Mouse (Mus musculus): Measurements from ENCODE around the gene Tmem104.

Tmem104 gene

DNA sequence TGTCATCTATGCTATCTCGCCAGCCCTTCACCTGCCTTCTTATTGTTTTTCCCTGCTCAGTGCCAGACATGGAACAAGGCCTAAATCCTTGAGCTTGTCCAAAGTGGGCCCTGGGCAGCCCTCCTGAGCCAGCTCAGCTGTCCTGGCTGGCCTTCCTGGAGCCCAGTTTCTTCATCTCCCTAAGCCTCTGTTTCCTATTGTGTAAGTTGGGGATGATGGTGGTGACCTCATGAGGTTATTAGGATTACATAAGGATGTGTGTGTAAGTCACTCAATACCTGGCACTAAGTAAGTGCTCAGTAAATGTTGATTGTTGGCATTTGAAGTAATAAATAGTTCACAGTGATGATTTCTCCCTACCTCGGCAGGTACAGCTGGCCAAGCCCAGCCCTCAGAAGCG lies 20.5 kb upstream of the Tmem104 start:
- DNase-seq (ENCODE audit: low spot score in 2 of 2): no peak

DNA sequence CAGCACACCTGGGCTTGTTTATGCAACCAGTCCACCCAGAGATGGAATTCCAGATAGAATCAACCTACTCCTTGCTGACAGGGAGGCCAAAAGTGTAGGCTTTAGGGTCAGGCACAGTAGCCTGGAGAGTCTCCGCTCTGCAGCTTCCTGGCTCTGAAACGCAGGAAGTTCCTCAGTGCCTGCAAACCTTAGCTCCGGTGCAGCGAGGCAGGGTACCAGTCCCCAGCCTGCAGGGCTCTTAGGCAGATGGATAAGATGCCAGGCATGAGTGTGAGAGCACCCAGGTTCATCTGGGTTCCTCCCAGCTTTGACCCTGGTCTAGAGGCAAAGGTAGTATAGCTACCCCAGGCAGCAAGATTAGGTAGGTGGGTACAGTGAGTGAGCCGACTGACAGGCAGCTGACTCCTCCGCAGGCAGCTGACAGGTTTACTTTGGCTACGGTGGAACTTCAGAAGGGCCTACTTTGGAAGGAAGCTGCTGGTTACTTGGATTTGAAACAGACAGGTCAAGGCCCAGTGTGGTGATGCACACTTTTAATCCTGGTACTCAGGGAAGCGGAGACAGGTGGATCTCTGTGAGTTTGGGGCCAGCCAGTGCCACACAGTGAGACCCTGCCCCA lies 19.5 kb upstream of the Tmem104 start:
- DNase-seq (ENCODE audit: low spot score in 2 of 2): no peak

- no peak for DNase-seq (ENCODE audit: low spot score in 2 of 2)
Observed at GRCm38 (mm10) chr11:115169430-115169829, 17.9 kb upstream of the Tmem104 start.

DNA sequence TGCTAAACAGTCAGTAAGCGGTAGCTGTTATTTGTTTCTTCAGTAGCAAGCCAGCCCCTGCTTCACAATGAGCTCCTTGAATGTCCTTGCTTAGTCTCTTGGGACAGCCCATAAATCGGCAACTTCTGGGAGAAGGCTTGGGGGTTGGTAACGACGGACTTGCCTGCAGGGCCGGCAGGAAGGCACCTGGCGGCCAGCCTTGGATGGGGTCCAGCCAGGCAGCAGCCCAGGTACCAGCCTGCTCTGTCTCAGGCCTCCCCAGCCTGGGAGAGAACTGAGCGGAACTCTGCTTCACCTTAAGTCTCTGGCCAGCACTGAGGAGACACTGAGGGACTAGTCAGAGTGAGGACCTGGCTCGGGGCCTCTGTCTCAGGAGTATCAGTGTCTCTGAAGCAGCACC lies 16.2 kb upstream of the Tmem104 start:
- DNase-seq (ENCODE audit: low spot score in 2 of 2): no peak

- no peak for DNase-seq (ENCODE audit: low spot score in 2 of 2)
Observed at GRCm38 (mm10) chr11:115172825-115173287, 14.4 kb upstream of the Tmem104 start.

DNA sequence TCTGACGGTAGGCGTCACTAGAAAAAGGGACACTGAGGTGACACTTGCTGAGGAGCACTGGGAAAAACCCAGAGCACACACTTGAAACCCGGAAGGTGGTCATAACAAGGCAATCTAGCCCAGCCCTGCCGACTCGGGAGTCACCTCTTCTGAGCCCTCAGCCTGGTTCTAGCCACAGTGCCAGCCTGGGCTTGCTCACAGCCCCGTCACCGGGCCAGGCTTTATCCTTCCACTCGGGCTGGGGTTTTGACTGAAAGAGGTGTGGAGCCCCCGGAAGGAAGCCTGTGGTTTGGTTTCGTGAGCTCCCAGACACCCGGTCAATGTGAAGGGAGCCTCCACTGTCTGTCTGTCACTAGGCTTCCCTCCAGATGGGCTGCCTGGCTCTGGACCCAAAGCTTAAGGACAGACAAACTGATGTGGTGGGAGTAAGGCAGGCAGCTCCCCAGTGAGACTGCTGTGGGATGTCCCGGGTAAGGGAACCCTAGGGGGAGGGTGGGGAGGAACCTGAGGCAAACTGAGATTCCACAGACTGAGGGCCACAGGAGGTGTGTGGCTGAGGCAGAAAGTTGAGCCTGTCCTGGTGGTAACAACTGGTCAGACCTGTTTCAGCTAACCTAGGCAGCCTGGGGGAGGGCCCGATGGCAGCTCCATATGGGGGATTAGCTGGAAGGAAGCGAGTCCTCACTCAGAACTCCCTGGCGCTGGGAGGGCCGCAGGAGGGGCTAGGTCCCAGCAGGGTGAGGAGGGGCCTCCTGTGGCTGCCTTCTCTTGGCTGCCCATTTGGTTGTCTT lies 13.5 kb upstream of the Tmem104 start:
- peak in 1 of 2 experiments; percentile 70 for DNase-seq (ENCODE audit: low spot score in 2 of 2)

DNA sequence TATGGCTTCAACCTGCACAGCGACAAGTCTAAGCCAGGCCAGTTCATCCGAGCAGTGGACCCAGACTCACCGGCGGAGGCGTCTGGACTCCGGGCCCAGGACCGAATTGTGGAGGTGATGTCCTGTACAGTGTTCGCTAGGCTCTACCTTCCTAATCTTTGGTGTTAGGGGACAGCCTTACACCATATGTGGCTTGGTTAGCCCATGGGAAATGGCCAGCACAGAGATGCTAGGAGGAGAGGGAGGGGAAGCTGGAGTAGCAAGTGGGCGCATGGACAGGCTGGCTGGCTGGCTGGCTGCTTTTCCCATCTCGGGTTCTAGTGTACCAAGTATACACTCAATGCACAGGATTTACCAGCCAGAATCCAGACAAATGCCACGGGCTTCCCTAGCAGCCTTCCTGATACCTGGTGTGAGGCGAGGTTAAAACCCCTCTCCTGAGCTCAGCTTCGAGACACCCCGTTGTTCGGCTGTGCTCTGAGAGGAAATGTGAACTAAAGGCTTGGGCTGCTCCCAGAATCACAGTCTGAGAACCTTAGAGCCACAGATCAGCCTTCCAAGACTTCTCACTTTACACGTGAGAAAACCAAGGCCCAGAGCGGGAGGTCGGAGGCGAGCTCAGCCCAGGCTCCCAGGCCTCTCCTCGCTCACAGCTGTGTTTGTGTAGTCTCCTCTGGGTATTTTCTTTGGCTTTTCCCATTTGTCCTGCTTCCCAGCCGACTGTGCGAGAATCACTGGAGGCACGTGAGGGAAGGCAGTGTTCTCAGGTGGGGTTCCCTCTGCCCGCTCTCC lies 10.7 kb upstream of the Tmem104 start:
- DNase-seq (ENCODE audit: low spot score in 2 of 2): no peak

DNA sequence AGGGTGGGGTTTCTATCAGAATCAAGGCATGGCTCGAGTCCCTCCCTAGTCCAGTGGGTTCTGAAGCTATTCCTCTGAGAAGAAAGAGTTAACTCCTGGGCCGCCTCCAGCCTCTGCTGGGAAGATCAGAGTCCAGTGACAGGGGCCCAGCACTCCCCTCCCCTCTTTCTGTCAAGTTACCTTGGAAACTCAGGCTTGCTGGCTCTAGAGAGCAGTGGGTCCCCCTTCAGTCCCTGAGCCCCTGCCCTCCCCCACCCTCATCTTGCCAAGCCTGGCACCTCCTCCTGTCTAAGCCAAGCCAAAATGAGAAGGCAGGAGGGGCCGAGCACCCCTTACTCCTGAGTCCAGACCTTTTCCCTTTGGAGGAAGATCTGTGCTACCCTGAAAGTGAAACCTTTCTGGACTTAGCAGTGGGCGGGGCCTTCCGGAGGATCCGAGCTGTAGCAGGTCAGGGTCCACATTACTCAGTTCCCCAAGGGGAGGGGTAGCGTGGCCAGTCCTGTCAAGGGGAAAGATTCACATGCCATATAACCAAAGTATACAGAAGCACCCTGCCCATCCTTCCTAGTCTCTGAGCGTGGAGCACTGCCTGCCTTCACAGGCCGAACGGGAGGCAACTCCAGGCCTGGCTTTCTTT lies 9.6 kb upstream of the Tmem104 start:
- no peak for DNase-seq (ENCODE audit: low spot score in 2 of 2)

DNA sequence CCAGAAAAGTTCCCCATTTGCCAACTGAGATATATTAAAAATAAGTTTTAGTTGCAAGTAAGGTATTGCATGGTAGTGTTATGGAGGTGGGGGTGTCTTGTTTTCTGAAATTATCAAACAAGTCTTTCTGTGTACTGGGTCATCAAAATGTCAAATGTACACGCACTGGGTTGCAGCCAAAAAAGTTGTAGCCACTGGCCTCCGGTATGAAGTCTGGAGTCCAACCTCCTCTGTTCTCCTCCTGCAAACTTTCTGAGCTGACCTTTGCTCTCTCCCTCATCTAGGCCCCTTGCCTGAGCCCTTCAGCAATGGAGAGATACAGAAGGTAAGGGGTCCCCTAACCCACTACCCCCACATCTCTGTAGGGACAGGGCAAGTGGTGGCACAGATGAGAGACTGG lies 8.5 kb upstream of the Tmem104 start:
- DNase-seq (ENCODE audit: low spot score in 2 of 2): no peak

DNA sequence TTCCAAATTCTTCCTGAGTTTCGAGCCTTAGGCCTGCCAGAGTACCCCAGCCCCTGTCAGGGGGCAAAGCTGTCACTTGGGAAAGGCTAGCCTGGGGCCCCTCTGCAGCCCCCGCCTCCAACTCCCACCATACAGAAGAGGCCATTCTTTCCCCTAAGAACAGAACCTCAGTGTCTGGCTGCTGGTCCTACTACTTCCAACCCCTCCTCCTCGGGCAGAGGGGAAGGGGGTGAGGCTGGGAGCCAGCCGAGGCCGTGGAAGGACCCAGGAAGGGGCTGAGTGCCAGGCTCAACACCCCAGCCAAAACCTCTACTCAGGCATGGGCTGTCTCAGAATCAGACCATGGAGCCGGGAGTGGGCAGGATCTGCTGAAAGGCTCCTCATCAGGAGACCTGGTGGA lies 8.1 kb upstream of the Tmem104 start:
- DNase-seq (ENCODE audit: low spot score in 2 of 2): no peak

DNA sequence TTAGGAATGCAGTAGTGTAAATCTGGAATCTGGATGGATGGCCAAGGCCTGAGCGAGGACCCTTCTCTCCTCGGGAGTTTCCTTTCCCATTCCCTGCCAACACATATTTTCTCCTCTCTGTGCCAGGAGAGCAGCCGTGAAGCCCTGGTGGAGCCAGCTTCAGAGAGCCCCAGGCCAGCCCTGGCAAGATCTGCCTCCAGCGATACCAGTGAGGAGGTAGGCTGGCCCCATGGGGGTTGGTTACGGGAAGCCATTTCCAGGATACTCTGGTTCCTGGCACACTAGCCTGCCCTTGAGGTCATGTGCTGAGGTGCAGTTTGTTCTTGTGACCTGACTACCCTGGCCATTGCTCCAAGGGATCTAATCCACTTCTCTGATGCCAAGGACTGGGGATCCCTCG lies 7.4 kb upstream of the Tmem104 start:
- peak in 1 of 2 experiments; percentile 53 for DNase-seq (ENCODE audit: low spot score in 2 of 2)

DNA sequence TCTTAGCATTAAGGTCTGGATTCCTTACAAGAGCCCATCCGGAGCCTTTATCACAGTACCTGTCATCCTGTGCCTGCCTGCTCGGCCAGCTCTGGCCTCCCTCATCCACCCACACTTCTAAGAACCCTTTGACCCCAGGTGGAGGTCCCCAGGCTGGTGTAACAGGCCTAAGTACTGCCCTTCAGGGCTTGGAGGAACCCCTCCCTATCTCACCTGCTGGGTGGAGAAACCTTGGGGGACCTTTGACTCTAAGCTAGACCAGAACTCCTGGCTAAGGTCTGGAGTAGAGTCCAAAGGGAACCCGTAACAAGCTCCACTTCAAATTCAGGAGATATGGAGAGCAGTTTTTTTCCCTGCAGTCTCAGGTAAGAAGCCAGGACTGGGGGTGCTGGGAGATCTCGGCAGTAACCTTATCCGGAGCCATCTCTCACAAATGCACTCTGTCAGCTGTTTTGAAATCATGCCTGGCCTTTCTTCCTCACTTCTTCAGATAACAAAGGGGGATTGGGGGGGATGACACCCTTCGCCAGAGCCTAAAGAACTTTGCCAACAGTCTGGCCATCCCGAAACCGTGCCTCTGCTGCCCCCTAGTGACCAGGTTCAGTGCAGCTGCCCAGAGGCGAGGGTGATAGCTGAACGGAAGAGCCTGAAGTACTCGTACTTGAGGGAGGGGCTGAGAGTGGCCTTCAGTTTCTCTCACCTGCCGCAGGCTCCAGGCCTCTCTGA lies 5.2 kb upstream of the Tmem104 start:
- peak; percentile 80 to 85 for DNase-seq (ENCODE audit: low spot score in 2 of 2)

DNA sequence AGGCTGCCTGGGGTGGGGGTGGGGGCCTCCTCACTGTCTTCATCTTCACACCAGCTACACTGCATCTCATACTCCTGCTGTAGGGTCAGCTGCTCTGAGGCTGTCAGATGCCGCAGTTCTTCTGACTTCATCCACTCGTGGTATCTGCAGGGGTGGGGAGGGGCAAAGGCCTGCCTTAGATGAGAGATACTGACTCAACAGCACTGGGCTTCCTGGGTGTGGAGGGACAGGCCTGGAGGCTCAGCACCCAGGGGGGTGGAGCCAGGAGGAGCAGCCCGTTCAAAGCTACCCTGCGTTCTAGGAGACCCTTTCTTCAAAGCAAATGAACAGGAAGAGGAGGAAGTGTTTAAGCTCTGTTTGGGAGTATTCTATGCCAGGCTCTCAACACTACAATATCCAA lies 2.3 kb upstream of the Tmem104 start:
- DNase-seq (ENCODE audit: low spot score in 2 of 2): no peak

DNA sequence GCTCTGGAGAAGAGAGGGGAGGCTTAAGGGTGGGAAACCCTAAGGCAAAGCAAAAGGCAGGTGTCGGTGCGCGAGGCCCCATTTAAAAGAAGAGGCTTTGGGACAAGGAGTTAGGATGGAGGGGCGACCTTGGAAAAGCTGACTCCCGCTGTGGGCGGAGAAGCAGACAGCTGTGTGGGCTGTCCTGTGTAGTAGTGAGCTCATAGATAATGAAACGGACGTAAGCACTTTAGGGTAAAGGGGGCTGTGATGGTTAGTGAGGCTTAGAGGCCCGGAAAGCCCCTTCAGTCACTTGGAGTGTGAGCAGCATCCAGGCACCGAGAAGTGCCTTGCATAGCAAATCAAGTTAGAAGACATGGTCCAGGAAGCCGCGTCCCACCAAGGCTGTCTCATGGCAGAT lies 406 bp downstream of the Tmem104 start, which contains the start of gene Nat9:
Gene Nat9, minus strand, starts transcription at position 167 of the 400 bp plus-strand sequence.
- no peak for DNase-seq (ENCODE audit: low spot score in 2 of 2)

DNA sequence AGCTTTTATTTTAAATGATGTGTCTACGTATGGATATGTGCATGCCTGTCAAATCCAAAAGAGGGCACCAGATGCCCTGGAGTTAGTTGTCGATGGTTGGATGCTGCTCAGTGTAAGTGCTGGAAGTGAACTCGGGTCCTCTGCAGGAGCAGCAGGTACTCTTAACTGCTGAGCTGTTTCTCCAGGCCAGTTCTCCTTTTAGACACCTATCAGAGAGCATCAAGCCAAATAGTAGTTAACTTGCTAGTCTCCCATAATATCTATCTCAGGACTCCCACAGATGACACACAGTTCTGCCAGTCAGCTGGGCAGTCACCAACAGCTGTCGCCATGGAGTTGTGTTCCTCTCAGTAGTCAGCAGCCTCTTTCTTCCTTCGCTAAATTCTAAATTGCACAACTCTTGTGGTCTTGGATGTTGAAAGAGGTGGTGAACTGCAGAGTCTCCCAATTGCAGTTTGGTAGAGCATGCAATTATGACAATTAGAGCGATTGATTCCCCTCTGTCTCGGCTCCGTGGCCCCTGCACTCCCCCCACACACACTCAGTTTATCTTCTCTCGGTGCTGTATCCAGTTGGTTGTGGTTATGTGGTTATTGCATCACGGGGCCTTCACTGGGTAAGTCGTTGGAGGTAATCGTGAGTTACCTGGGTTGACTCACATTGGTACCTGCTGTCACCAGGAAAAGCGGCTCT lies 1.4 kb downstream of the Tmem104 start:
- DNase-seq (ENCODE audit: low spot score in 2 of 2): no peak

GRCm38 (mm10) chr11:115189304-115189703 lies 2.0 kb downstream of the Tmem104 start:
- DNase-seq (ENCODE audit: low spot score in 2 of 2): no peak

GRCm38 (mm10) chr11:115192180-115192579 lies 4.9 kb downstream of the Tmem104 start:
- DNase-seq (ENCODE audit: low spot score in 2 of 2): peak in 1 of 2 experiments; percentile 60

GRCm38 (mm10) chr11:115194693-115195092 lies 7.4 kb downstream of the Tmem104 start:
- DNase-seq (ENCODE audit: low spot score in 2 of 2): no peak

- no peak for DNase-seq (ENCODE audit: low spot score in 2 of 2)
Observed at GRCm38 (mm10) chr11:115195933-115196332, 8.6 kb downstream of the Tmem104 start.

GRCm38 (mm10) chr11:115197558-115197957 lies 10.3 kb downstream of the Tmem104 start:
- no peak for DNase-seq (ENCODE audit: low spot score in 2 of 2)
